Mouse (Mus musculus) forebrain, embryonic 14.5 days (tissue): ENCODE results near the gene Pax8. TPM values are rescaled to one million over a fixed set of nuclear protein-coding genes. Genes with fewer than 3 reads are reported as not detected.
A peak's percentile ranks its signal among the peaks of the same experiment; 100 is the strongest.

Experiments
- ATAC-seq: fragments of 200-750 bp; cut with Nextera tagmentation; 2 replicates; pipeline ENCODE4 v1.8.0; 2017; ENCODE audit warnings: mild to moderate bottlenecking, moderate library complexity
- DNase-seq: peaks from one replicate; pipeline ENCODE4 v3.0.0-alpha.2; 2015; ENCODE audit warnings: low spot score
- H3K27ac ChIP-seq: fragments of 300-500 bp; sonication (generic); 2 replicates; pipeline ENCODE4 v1.5.1; 2014; ENCODE audit warnings: low read depth, mild to moderate bottlenecking, control low read depth, low read length, moderate library complexity
- H3K27me3 ChIP-seq: fragments of 300-500 bp; sonication (generic); replicated peaks from 2 replicates; pipeline ENCODE4 v1.6.1; 2014; ENCODE audit warnings: low read length, control low read depth, mixed read lengths; ENCODE audit not compliant: control insufficient read depth, insufficient read depth
- H3K36me3 ChIP-seq: fragments of 300-500 bp; sonication (generic); 2 replicates; pipeline ENCODE4 v1.6.1; 2014; ENCODE audit warnings: low read length, control low read depth; ENCODE audit not compliant: control insufficient read depth, insufficient read depth
- H3K4me1 ChIP-seq: fragments of 300-500 bp; sonication (generic); 2 replicates; pipeline ENCODE4 v1.6.1; 2014; ENCODE audit warnings: antibody characterized with exemption, low read length, control low read depth; ENCODE audit not compliant: control insufficient read depth, insufficient read depth
- H3K4me2 ChIP-seq: fragments of 300-500 bp; sonication (generic); 2 replicates; pipeline ENCODE4 v1.6.1; 2014; ENCODE audit warnings: mild to moderate bottlenecking, control low read depth, low read length
- H3K4me3 ChIP-seq: fragments of 300-500 bp; sonication (generic); 2 replicates; pipeline ENCODE4 v1.5.1; 2014; ENCODE audit warnings: low read depth, low read length, control low read depth
- H3K9ac ChIP-seq: fragments of 300-500 bp; sonication (generic); 2 replicates; pipeline ENCODE4 v1.6.1; 2014; ENCODE audit warnings: mild to moderate bottlenecking, low read length, control low read depth, moderate library complexity
- H3K9me3 ChIP-seq: fragments of 300-500 bp; sonication (generic); replicated peaks from 2 replicates; pipeline ENCODE4 v1.6.1; 2016; ENCODE audit warnings: low read length, control low read depth, mixed read lengths; ENCODE audit not compliant: control insufficient read depth
- WGBS: fragments of 180-500 bp; shearing (Covaris S2); extraction: QIAGEN DNeasy Blood & Tissue Kit; methylation state at CpG from one replicate; pipeline ENCODE4 v1.1.7; 2014; 5-methylcytosine and 5-hydroxymethylcytosine counted together
- polyA plus RNA-seq: library from polyadenylated mRNA; unstranded; fragments of >200 nt; fragmentation: Nextera tagmentation; extraction: Ambion mirVana; gene quantifications from 2 replicates; pipeline ENCODE4 v1.2.1, GENCODE M21; 2014

The Pax8 gene
- not detected in 2 replicates for polyA plus RNA-seq

DNA sequence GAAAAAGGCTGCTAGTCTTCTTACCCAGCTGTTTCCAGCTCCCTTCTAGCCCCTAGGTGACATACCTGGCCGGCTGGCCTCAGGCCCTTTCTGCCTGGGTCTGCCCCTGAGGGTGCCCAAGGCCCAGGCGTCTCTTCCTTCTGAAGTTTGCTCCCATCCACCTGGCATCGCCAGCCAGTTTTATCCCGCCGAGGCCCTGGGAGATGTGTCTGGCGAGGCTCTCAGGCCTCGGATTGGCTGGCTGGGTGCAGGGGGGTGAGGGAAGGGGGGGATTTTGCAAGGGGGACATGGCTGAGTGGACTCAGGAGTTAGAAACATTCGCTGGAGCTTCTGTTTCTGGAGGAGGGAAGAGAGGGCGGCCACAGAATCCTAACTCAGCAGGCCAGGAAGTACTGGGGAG, at the start of gene Pax8:
TSS of gene Pax8 (minus strand) at position 180 of the 400 bp plus-strand sequence.
- H3K4me1 ChIP-seq: peaks cover 4% of the 10 kb centered on the region; the same call in 1 of the 2 replicates
- H3K27me3 ChIP-seq: peaks cover 55% of the 10 kb centered on the region
- 0 out of 2 replicates have a peak within 1 kb of the TSS, but pooled peaks have one; percentile 15 for H3K4me3 ChIP-seq
- H3K4me2 ChIP-seq: 0 out of 2 replicates have a peak within 1 kb of the TSS, but pooled peaks have one; percentile 43
- DNase-seq (no peak), ATAC-seq (no peak)
- no peak within 1 kb of the TSS for H3K27ac ChIP-seq
- H3K36me3 ChIP-seq: no peaks in the 10 kb centered on the region
- H3K9ac ChIP-seq: no peak within 1 kb of the TSS
- no peaks in the 10 kb centered on the region for H3K9me3 ChIP-seq
- 19% methylated on average over 9 of the region's 9 CpGs for WGBS

GRCm38 (mm10) chr2:24521430-24522226, 46.2 kb upstream of the Pax8 start:
- Histone ChIP-seq H3K9ac (peak overlapping the region; percentile 47), H3K9me3 (no peaks in the 10 kb centered on the region), H3K4me2 (peak overlapping the region; percentile 46), H3K36me3 (no peaks in the 10 kb centered on the region), H3K27ac (0 out of 2 replicates have a peak overlapping the region, but pooled peaks have one; percentile 0), H3K4me3 (peak overlapping the region; percentile 31), H3K27me3 (no peaks in the 10 kb centered on the region), H3K4me1 (no peaks in the 10 kb centered on the region)
- WGBS: 2% methylated on average over 33 of the region's 33 CpGs
- ATAC-seq (peak; percentile 95), DNase-seq (peak; percentile 79)

- peak; percentile 69 for ATAC-seq
- 37% methylated on average over 9 of the region's 9 CpGs for whole genome bisulfite sequencing
These were observed 45.3 kb upstream of the Pax8 start for GRCm38 (mm10) chr2:24520576-24521272.

GRCm38 (mm10) chr2:24516946-24517345, 41.5 kb upstream of the Pax8 start:
- 82% methylated on average over 3 of the region's 3 CpGs for WGBS
- DNase-seq (no peak), ATAC-seq (no peak)
- H3K4me2 ChIP-seq: no peak overlapping the region
- H3K27ac ChIP-seq: no peak overlapping the region
- H3K4me3 ChIP-seq: no peak overlapping the region
- no peaks in the 10 kb centered on the region for H3K9me3 ChIP-seq
- H3K27me3 ChIP-seq: no peaks in the 10 kb centered on the region
- no peaks in the 10 kb centered on the region for H3K4me1 ChIP-seq
- no peaks in the 10 kb centered on the region for H3K36me3 ChIP-seq
- no peak overlapping the region for H3K9ac ChIP-seq

More at GRCm38 (mm10) chr2:24520576-24521272, 45.3 kb upstream of the Pax8 start:
- DNase-seq: peak; percentile 20
- Histone ChIP-seq H3K27me3 (no peaks in the 10 kb centered on the region), H3K4me1 (no peaks in the 10 kb centered on the region), H3K36me3 (no peaks in the 10 kb centered on the region), H3K4me3 (peak overlapping the region; percentile 31), H3K9ac (peak overlapping the region; percentile 47), H3K4me2 (peak overlapping the region; percentile 46), H3K27ac (0 out of 2 replicates have a peak overlapping the region, but pooled peaks have one; percentile 0), H3K9me3 (no peaks in the 10 kb centered on the region)

DNA sequence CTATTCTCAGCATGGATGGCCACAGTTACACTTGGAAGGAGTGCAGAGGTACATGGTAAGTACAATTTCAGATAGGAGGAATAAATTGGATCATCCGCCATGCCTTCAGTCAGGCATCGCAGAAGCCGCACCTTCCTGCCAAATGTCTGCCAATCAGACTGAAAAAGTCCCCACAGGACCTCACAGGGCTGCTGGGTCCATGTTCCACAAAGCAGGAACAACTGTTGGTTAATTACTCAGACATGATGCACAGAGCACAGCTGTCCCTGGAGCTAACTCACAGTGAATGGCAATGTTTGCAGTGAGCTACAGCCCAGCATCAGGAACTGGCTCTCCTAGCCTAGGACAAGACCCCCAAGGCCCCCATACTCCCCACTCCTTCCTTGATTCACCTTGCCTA, 32.0 kb upstream of the Pax8 start:
- Histone ChIP-seq H3K36me3 (no peaks in the 10 kb centered on the region), H3K9me3 (no peaks in the 10 kb centered on the region), H3K27me3 (no peaks in the 10 kb centered on the region), H3K4me3 (no peak overlapping the region), H3K4me1 (peaks cover 8% of the 10 kb centered on the region), H3K4me2 (no peak overlapping the region), H3K27ac (no peak overlapping the region), H3K9ac (no peak overlapping the region)
- DNase-seq (no peak), ATAC-seq (no peak)
- WGBS: 90% methylated on average over 3 of the region's 3 CpGs

DNA sequence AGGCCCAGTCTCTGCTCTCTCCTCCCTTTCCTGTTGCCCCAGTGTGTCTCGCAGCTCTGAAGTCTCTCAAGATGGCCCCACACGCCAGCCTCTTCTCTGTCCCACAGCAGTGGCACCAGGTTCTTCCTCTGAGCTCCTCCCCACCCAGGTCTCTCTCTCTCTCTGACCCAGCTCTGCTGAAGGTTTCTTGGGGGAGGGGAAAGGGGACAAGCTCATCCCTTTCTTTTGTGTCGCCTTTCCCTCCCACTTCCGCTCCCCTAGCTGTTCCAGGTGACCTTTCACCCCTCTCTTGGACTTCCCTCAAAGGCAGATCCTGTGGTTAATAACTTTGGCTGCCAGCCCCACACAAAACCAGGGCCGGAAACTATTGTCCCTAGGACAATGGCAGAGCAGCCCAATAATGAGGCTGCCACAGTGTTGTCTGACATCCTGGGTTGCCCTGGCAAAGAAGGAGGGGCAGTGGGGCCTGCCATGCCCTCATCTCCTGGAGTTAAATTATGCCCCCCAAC, 27.6 kb upstream of the Pax8 start:
- no peak overlapping the region for H3K9ac ChIP-seq
- peaks cover 8% of the 10 kb centered on the region for H3K4me1 ChIP-seq
- no peak overlapping the region for H3K27ac ChIP-seq
- no peaks in the 10 kb centered on the region for H3K36me3 ChIP-seq
- 14% methylated on average over 5 of the region's 5 CpGs for WGBS
- peak; percentile 43 for DNase-seq
- H3K9me3 ChIP-seq: no peaks in the 10 kb centered on the region
- peak; percentile 68 for ATAC-seq
- H3K27me3 ChIP-seq: no peaks in the 10 kb centered on the region
- no peak overlapping the region for H3K4me2 ChIP-seq
- H3K4me3 ChIP-seq: no peak overlapping the region

GRCm38 (mm10) chr2:24500921-24501320, 25.5 kb upstream of the Pax8 start:
- Histone ChIP-seq H3K27me3 (no peaks in the 10 kb centered on the region), H3K4me2 (no peak overlapping the region), H3K9me3 (no peaks in the 10 kb centered on the region), H3K4me3 (no peak overlapping the region), H3K36me3 (no peaks in the 10 kb centered on the region), H3K4me1 (peaks cover 8% of the 10 kb centered on the region), H3K27ac (no peak overlapping the region), H3K9ac (no peak overlapping the region)
- WGBS: 86% methylated on average over 2 of the region's 2 CpGs
- no peak for ATAC-seq
- no peak for DNase-seq

- 50% methylated on average over 6 of the region's 6 CpGs for WGBS
- no peak for ATAC-seq
- no peaks in the 10 kb centered on the region for H3K36me3 ChIP-seq
These were observed 15.2 kb upstream of the Pax8 start for GRCm38 (mm10) chr2:24490564-24490963.

More at GRCm38 (mm10) chr2:24490564-24490963, 15.2 kb upstream of the Pax8 start:
- DNase-seq: peak; percentile 38
- H3K4me2 ChIP-seq: no peak overlapping the region
- H3K9ac ChIP-seq: no peak overlapping the region
- H3K4me1 ChIP-seq: no peaks in the 10 kb centered on the region
- no peaks in the 10 kb centered on the region for H3K9me3 ChIP-seq
- H3K4me3 ChIP-seq: no peak overlapping the region
- no peaks in the 10 kb centered on the region for H3K27me3 ChIP-seq
- no peak overlapping the region for H3K27ac ChIP-seq
